Mouse (Mus musculus) spleen, postnatal 0 days (tissue): Measurements from ENCODE around the gene Snf8. TPM values are rescaled to one million over a fixed set of nuclear protein-coding genes. Genes with fewer than 3 reads are reported as not detected.

ENCODE experiments used
- polyA plus RNA-seq: library from polyadenylated mRNA; unstranded; fragments of >200 nt; fragmentation: Nextera tagmentation; extraction: Ambion mirVana; gene quantifications from 2 replicates; pipeline ENCODE4 v1.2.1, GENCODE M21; 2015

The Snf8 gene
- polyA plus RNA-seq, result 76.6 and 81.0 TPM in 2 replicates

DNA sequence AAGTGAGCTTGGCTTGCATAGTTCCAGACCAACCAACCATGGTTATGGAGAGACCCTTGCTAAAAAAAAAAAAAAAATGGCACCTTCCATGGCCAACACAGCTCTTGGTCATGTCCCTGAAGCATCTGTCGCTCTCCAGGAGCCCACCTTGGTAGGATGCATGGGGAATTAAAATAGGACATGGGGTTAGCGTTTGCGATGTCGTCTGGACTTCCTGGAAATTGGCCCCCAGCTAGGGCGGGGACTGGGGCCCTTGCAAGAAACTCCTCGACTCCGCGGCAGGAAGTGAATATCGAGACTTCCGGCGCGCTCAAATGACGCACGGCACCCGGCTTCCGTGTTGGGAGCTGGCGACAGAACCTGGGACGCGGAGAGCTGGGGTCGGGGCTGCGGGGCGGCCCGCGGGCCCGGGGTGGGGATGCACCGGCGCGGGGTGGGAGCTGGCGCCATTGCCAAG lies at the start of gene Snf8:
Gene Snf8, plus strand, starts transcription at position 290 of the 457 bp plus-strand sequence.

DNA sequence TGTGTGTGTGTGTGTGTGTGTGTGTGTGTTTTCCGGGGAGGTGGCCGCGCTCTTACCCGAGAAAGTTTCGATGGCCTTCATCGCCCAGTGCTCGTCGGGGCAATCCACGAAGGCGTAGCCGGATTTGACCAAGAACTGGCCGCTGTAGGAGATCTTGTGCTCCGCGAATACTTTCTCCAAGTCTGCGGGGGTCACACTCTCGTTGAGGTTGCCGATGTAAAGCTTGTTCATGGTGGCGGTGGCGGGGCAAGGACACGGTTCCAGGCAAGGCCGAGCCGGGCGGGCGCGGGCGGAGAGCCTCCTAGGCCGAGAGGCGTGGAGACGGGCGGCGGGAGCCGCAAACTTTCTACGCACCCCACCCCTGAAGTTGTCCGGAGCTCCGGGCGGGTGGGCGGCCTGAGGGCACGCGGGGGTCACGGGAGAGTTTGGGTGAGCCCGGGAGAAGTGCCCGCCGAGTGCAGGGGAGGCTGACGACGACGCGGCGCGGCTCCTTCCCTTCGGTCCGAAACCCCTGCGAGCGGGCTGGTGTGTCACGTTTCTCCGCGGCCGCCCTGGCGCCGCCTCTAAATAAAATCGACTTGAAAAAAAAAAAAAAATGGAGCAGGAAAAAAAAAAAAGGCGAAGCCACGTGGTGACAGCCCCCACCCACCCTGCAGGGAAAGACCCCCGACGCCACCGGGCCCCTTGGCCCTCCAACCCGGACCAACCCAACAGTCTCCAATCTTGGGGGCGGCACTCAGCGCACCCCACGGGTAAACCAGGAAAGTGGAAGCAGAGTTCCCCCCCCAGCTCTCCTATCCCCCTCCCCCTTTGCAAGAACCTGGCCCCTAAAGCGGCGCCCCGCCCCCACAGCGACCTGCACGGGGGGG lies 29.0 kb upstream of the Snf8 start, which contains the start of gene Igf2bp1:
Gene Igf2bp1, minus strand, starts transcription at position 538 of the 869 bp plus-strand sequence.

DNA sequence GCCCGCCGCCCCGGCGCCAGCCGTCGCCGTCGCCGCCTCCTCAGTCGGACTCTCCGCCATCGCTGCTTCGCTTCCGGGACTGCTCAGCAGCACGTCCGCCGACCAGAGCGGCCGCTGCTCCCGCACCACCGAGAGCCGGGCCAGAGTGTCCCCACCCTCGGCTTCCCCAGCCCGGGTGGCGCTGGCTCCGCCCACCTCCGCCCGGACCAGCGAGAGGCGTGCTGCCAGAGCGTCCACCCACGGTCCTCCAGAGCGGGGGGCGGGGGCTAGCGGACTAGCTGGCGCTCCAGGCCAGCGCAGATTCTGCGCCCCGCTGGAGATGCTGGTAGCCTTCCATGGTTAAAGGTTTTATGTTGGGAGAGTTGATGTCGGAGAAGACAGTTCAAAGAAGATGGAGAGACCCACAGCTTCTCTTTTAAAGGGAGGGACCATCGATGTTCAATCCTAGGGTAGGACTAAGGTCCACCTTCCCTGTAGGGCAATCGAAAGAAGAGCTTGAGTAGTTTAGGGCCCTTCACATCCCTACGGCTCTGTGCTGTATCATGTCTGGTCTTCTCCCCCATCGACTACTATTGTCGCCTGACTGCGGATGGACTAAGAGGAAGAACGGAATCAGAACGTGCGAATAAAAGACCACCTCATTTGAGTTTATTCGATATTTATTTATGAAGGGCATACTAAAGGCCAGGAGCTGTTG lies 30.7 kb downstream of the Snf8 start, which contains the start of gene Ube2z:
Gene Ube2z, minus strand, starts transcription at position 174 of the 697 bp plus-strand sequence.

DNA sequence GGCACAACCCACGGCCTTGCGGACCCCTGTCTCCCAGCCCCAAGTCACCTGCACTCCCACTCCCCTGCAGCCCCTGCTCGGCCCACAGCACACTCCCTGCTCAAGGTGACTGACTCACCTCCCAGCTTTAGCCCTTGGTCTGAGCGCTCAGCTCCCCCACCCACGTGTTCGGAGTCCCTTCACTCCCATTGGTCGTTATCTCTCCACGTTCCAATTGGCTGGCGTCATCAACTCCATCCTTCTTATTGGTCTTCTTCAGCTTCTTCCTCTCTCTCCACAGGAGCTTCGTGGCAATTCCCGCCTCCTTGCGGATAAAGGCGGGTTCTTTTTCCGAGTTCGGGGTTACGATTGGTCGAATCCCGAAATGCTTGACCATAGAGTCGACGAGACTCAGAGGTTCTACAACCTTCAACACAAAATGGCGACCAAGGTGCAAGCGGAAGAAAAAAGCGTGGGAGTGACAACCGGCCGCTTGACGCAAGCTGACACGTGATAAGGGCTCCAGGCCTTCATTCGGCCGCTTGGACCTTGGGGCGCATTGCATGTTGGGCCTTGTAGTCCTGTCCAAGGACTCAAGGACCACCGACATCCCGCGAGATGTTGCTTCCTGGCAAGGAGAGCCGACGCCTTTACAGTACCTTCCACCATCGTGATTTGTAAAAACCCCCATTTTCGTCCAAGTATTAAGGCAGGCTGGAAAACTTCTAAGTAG lies 41.0 kb downstream of the Snf8 start, which contains the start of gene Atp5g1:
Gene Atp5g1, minus strand, starts transcription at position 162 of the 712 bp plus-strand sequence.

Other genes starting within 250 kb of the Snf8 start
- gene Phospho1, start 210.4 kb upstream of the Snf8 start, polyA plus RNA-seq, result 4.4 and 5.4 TPM in 2 replicates
- 45.6 and 53.0 TPM in 2 replicates for gene Gngt2, start 197.7 kb upstream of the Snf8 start, polyA plus RNA-seq
- 10.3 and 17.7 TPM in 2 replicates for gene Abi3, start 192.4 kb upstream of the Snf8 start, polyA plus RNA-seq
- gene B4galnt2, start 120.0 kb upstream of the Snf8 start, polyA plus RNA-seq, result 0.29 and 0.55 TPM in 2 replicates
- 1.6 and 1.7 TPM in 2 replicates for gene Igf2bp1, start 28.9 kb upstream of the Snf8 start, polyA plus RNA-seq
- not detected in 2 replicates for gene Gip, start 10.3 kb upstream of the Snf8 start, polyA plus RNA-seq
- gene Ube2z, start 30.5 kb downstream of the Snf8 start, polyA plus RNA-seq, result 14.7 and 15.6 TPM in 2 replicates
- 505 and 507 TPM in 2 replicates for gene Atp5g1, start 40.8 kb downstream of the Snf8 start, polyA plus RNA-seq
- gene Calcoco2, start 77.1 kb downstream of the Snf8 start, polyA plus RNA-seq, result not detected in 2 replicates
- not detected in 2 replicates for gene Ttll6, start 98.9 kb downstream of the Snf8 start, polyA plus RNA-seq
- gene Hoxb13, start 159.4 kb downstream of the Snf8 start, polyA plus RNA-seq, result not detected in 2 replicates
- gene Hoxb9, start 236.6 kb downstream of the Snf8 start, polyA plus RNA-seq, result 0.16 and 0.26 TPM in 2 replicates
- 0.10 and 0.13 TPM in 2 replicates for gene Hoxb8, start 247.0 kb downstream of the Snf8 start, polyA plus RNA-seq